Mouse (Mus musculus) lung, embryonic 15.5 days (tissue): ENCODE results near the gene Prrt4. TPM values are rescaled to one million over a fixed set of nuclear protein-coding genes. Genes with fewer than 3 reads are reported as not detected.
"Not testable (repeated sequence)": the region's sequence is repeated elsewhere in the genome, so short reads cannot be mapped to it uniquely, and the experiment has no call there.

Experiments used
- ATAC-seq: fragments of 200-750 bp; cut with Nextera tagmentation; 2 replicates; pipeline ENCODE4 v1.8.0; 2017; ENCODE audit warnings: moderate number of reproducible peaks, borderline replicate concordance; ENCODE audit not compliant: low FRiP score, low TSS enrichment; ENCODE audit errors: extremely low read depth
- H3K27ac ChIP-seq: fragments of 300-500 bp; sonication (generic); 2 replicates; pipeline ENCODE4 v1.5.1; 2015; ENCODE audit warnings: moderate library complexity, mild to moderate bottlenecking, inconsistent platforms
- H3K27me3 ChIP-seq: fragments of 300-500 bp; sonication (generic); 2 replicates; pipeline ENCODE4 v1.6.1; 2015; ENCODE audit warnings: inconsistent platforms
- H3K36me3 ChIP-seq: fragments of 300-500 bp; sonication (generic); 2 replicates; pipeline ENCODE4 v1.6.1; 2015; ENCODE audit warnings: inconsistent platforms
- H3K4me1 ChIP-seq: fragments of 300-500 bp; sonication (generic); 2 replicates; pipeline ENCODE4 v1.6.1; 2015; ENCODE audit warnings: inconsistent platforms
- H3K4me2 ChIP-seq: fragments of 300-500 bp; sonication (generic); 2 replicates; pipeline ENCODE4 v1.6.1; 2015; ENCODE audit warnings: inconsistent platforms, mild to moderate bottlenecking, moderate library complexity
- H3K4me3 ChIP-seq: fragments of 300-500 bp; sonication (generic); 2 replicates; pipeline ENCODE4 v1.5.1; 2015; ENCODE audit warnings: mild to moderate bottlenecking, inconsistent platforms
- H3K9ac ChIP-seq: fragments of 300-500 bp; sonication (generic); 2 replicates; pipeline ENCODE4 v1.6.1; 2015; ENCODE audit warnings: inconsistent platforms
- H3K9me3 ChIP-seq: fragments of 300-500 bp; sonication (generic); 2 replicates; pipeline ENCODE4 v1.6.1; 2016; ENCODE audit warnings: inconsistent platforms
- WGBS: fragments of 180-500 bp; shearing (Covaris S2); methylation state at CpG from one replicate; pipeline ENCODE4 v1.1.7; 2015; 5-methylcytosine and 5-hydroxymethylcytosine counted together
- polyA plus RNA-seq: library from polyadenylated mRNA; unstranded; fragments of >200 nt; fragmentation: Nextera tagmentation; extraction: Ambion mirVana; gene quantifications from 2 replicates; pipeline ENCODE4 v1.2.1, GENCODE M21; 2015

Prrt4 gene
- polyA plus RNA-seq, 1 experiment from 2014 or later = 0.87 TPM

DNA sequence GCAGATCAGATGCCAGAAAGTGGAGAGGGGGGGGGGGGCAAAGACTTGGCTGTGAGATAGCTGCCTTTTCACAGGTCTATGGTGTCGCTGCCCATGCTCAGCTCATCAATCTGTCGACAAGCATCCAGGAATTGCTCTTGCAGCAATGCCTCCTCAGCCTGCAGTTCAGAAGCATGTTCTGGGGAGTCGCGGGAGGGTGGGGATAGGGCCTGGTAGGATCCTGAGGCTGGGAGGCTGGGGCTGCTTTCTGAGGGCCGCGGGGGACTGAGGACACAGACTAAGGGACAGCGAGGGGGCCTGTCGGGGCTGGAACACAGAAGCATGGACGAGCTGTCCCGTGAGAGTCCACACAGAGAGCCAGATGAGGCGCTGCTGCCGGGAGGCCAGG, 9.7 kb downstream of the Prrt4 start:
- peaks cover 84% of the 10 kb centered on the region for H3K27me3 ChIP-seq
- ATAC-seq = no peak
- H3K4me2 ChIP-seq = peak overlapping the region; percentile 95
- no peak overlapping the region for H3K27ac ChIP-seq
- WGBS = 8% methylated on average over 12 of the region's 12 CpGs
- H3K4me3 ChIP-seq = peak overlapping the region; percentile 46
- peak overlapping the region; percentile 42; the same call in 1 of the 2 replicates for H3K9ac ChIP-seq
- peaks cover 19% of the 10 kb centered on the region for H3K4me1 ChIP-seq
- H3K36me3 ChIP-seq = no peaks in the 10 kb centered on the region
- no peaks in the 10 kb centered on the region for H3K9me3 ChIP-seq

DNA sequence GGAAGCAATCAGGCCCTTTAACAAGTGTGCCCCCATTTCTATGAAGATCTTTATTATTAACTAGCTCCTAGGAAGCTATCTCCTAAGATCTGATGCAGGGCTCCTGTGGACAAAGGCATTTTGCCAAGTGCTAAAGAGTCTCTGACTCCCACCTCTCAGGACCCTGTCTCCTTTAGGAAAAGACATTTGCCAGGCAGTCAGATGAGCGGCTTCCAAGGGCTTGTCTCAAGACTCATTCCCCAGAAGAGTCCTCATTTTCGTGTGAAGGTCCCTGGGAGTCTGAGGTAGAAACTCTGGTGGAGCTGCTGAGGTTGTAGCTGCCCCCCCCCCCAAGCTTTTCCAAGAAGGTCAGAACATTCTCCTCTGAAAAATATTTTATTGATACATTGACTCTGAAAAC, 10.5 kb downstream of the Prrt4 start:
- 44% methylated on average over 2 of the region's 2 CpGs for WGBS
- Histone ChIP-seq H3K27me3 (peaks cover 76% of the 10 kb centered on the region), H3K36me3 (no peaks in the 10 kb centered on the region), H3K9ac (no peak overlapping the region), H3K27ac (no peak overlapping the region), H3K9me3 (no peaks in the 10 kb centered on the region), H3K4me1 (peaks cover 21% of the 10 kb centered on the region), H3K4me3 (no peak overlapping the region), H3K4me2 (no peak overlapping the region)
- ATAC-seq = no peak

DNA sequence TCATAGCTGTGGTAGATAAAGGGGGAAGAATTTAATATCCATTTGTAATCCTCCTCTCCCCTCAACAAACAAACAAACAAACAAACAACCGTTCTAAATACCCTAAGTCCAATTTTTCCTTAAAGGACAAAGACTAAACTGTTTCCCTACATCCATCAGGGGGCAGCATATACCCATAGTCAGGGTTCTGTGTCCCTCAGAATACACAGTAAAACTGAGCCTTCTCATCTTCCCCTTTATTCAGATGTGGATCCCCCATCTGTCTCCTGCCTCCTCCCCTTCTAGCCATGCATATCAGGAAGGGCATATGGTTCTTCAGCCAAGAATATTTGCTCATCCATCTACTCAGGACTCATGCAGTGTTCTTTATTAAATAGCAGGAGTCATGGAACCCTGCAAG, 13.2 kb downstream of the Prrt4 start:
- Histone ChIP-seq H3K4me2 (no peak overlapping the region), H3K9ac (no peak overlapping the region), H3K9me3 (no peaks in the 10 kb centered on the region), H3K36me3 (no peaks in the 10 kb centered on the region), H3K27ac (no peak overlapping the region), H3K4me1 (peaks cover 29% of the 10 kb centered on the region), H3K27me3 (peaks cover 49% of the 10 kb centered on the region), H3K4me3 (no peak overlapping the region)
- no peak for ATAC-seq
- 15% methylated on average over 1 of the region's 1 CpGs for WGBS

DNA sequence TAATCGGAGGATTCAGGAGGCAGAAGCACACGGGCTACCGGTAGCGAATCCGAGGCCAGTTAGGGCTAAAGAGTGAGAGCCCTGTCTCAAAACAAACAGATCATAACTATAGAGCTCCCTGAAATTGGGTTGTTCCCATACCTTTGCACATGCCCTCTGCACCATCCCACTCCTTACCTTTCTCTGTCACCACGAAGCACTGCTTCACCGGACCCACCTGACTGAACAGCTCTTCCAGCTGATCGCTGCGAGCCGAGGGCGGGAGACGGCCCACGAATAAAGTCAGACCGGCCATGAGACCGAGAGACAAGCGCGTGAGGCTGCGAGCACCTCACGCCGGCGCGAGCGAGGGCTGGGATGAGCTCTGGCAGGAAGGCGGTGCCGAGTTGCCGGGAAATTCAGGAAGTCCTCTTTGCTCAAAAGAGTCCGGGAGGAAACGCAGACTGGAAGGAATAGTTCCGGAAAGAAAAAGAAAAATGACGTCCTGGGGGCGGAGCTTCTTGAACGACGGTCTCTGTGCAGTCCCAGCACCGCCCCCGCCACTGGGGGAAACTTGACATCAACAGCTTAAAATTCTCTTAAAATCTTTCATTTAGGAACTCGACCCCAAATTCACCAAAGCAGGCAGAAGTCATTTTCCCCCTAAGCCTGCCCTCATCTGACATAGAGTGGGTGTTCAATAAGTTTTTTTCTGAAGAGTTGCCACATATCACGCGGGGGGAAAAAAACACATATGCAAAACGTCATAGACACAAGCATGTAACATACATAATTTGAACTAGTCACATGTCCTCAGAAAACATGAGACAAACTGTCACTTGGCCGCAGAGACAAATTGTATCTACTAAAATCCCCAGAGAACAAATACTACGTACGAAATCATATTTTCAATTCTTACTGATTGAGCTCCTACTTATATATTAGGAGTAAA, 14.8 kb downstream of the Prrt4 start, which contains the start of gene Rbm28:
Gene Rbm28, minus strand, starts transcription at position 693 of the 931 bp plus-strand sequence.
- Histone ChIP-seq H3K4me1 (peaks cover 15% of the 10 kb centered on the region), H3K4me3 (peak within 1 kb of the TSS; percentile 91), H3K27ac (no peak within 1 kb of the TSS), H3K9ac (peak within 1 kb of the TSS; percentile 72), H3K9me3 (no peaks in the 10 kb centered on the region), H3K27me3 (peaks cover 33% of the 10 kb centered on the region), H3K36me3 (peaks cover 2% of the 10 kb centered on the region; the same call in 1 of the 2 replicates), H3K4me2 (peak within 1 kb of the TSS; percentile 86)
- ATAC-seq = peak; percentile 77; the same call in 1 of the 2 replicates
- WGBS = 7% methylated on average over 42 of the region's 42 CpGs

DNA sequence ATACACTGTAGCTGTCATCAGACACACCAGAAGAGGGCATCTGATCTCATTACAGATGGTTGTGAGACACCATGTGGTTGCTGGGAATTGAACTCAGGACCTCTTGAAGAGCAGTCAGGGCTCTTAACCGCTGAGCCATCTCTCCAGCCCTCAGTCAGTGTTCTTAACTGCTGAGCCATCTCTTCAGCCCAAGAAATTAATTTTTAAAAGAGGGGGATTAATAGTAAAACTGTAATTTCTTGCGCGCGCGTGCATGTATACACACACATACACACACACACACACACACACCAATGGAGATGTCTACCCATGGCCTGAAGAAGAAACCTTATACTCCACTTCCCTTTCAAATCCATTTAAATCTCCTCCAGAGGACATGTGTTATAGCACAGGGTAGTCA, 18.1 kb downstream of the Prrt4 start:
- not testable (repeated sequence) for H3K9ac ChIP-seq, H3K4me2 ChIP-seq, ATAC-seq, H3K4me3 ChIP-seq, H3K27me3 ChIP-seq, H3K9me3 ChIP-seq, H3K27ac ChIP-seq
- peaks cover 34% of the 10 kb centered on the region for H3K36me3 ChIP-seq
- H3K4me1 ChIP-seq = peaks cover 15% of the 10 kb centered on the region
- 96% methylated on average over 5 of the region's 5 CpGs for WGBS

DNA sequence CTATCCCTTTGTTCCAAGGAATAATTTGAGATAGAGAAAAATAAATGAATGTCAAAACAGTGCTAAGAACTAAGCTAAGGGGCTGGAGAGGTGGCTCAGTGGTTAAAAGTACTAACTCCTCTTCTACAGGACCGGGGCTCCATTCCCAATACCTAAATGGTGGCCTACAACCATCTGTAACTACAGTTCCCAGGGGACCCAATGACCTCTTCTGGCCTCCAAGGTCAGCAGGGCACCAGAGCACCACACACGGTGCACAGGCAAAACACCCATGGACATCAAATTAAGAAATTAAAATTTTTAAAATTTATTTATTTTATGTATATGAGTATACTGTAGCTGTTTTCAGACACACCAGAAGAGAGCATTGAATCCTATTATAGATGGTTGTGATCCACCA, 18.6 kb downstream of the Prrt4 start:
- Histone ChIP-seq H3K4me1 (peaks cover 15% of the 10 kb centered on the region), H3K9ac (no peak overlapping the region), H3K36me3 (peaks cover 38% of the 10 kb centered on the region), H3K9me3 (no peaks in the 10 kb centered on the region), H3K27me3 (0 out of 2 replicates have a peak, but pooled peaks cover under 1% of the 10 kb centered on the region), H3K4me3 (no peak overlapping the region), H3K4me2 (no peak overlapping the region), H3K27ac (no peak overlapping the region)
- 86% methylated on average over 2 of the region's 2 CpGs for WGBS
- ATAC-seq = no peak

DNA sequence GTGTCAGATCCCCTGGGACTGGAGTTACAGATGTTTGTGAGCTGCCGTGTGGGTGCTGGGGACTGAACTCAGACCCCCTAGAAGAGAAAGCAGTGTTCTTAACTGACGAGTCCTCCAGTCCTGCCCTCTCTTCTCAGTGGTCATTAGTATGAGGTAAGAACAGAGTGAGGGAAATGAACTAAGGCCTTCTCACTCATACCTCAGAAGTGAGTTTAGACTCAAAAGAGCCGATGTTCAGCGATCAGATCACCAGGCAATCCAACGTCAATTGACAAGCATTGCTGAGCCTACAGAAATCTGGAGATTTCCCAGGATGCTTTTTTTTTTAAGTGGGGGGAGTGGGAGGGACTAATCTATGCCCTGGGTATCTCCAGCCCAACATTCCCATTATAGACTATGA, 23.1 kb downstream of the Prrt4 start:
- Histone ChIP-seq H3K4me2 (no peak overlapping the region), H3K36me3 (peaks cover 72% of the 10 kb centered on the region), H3K27me3 (no peaks in the 10 kb centered on the region), H3K4me1 (no peaks in the 10 kb centered on the region), H3K27ac (no peak overlapping the region), H3K9me3 (no peaks in the 10 kb centered on the region), H3K9ac (no peak overlapping the region), H3K4me3 (no peak overlapping the region)
- ATAC-seq = no peak
- 91% methylated on average over 5 of the region's 5 CpGs for WGBS

DNA sequence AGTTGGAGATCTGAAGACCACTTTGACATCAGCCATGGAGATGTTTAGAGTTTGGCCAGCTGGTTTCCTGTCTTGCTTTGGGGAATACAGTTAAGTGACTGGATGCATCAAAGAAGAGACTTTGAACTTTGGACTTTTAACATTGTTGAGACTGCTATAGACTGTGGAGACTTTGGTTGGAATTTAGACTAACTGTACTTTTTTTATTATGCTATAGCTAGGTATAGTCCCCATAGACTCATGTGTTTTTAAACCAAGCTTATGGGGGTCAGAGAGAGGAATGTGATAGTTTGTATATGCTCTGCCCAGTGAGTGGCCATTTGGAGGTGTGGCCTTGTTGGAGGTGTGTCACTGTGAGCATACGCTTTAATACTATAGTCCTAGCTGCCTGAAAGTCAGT, 29.4 kb downstream of the Prrt4 start:
- H3K4me1 ChIP-seq = no peaks in the 10 kb centered on the region
- no peak overlapping the region for H3K9ac ChIP-seq
- H3K4me2 ChIP-seq = no peak overlapping the region
- no peak overlapping the region for H3K4me3 ChIP-seq
- H3K27ac ChIP-seq = no peak overlapping the region
- H3K27me3 ChIP-seq = no peaks in the 10 kb centered on the region
- H3K9me3 ChIP-seq = no peaks in the 10 kb centered on the region
- 85% methylated on average over 1 of the region's 1 CpGs for WGBS
- no peak for ATAC-seq
- H3K36me3 ChIP-seq = peaks cover 47% of the 10 kb centered on the region

DNA sequence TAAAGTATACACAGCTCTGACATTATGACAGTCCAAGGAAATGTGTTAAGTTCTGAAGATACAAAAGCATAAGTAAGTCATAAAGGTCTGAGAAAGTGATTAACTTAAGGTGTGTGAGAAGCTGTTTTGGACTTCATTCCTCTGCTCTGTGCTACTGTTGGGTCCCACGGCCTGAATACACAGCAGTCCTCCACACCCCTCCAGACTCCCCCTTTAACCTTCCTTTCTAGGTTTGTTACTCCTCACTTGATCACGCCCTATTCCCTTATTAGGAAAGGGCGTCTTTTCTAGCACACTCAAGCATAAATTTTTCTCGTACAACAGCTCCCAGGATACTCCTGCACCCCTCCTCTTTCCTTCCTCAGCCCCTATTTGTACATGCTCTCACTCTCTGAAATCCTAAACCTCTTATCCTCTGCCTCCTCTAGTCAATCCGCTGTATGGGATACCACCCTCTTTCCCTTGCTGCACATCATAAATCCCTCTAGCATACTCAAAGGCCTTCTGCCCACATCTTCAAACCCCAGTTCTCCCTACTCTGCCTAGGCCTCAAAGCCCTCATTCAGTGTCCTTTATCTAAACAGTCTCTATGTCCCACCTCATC, 31.9 kb downstream of the Prrt4 start:
- H3K27ac ChIP-seq = no peak overlapping the region

DNA sequence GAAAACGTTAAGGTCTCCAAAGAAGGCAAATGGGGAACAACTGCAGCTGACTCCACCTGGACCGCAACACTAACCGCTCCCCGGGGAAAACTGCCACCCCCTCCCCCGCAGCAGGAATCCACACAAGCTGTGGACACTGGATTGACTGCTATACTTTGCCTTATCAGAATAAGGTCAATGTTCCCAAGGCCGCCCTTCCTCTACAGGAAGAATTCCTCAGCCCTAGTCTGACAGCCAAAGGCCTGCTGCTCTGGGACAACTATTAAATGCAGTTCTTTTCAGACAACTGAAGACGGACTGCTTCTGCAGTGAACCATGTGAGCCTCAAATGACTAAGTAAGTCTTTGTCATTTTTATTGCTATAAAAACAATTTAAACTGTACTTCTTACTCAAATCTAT, 32.7 kb downstream of the Prrt4 start:
- Histone ChIP-seq H3K27me3 (no peaks in the 10 kb centered on the region), H3K4me2 (no peak overlapping the region), H3K4me1 (no peaks in the 10 kb centered on the region), H3K36me3 (peaks cover 23% of the 10 kb centered on the region), H3K9ac (no peak overlapping the region), H3K27ac (no peak overlapping the region), H3K9me3 (no peaks in the 10 kb centered on the region), H3K4me3 (no peak overlapping the region)
- 64% methylated on average over 7 of the region's 7 CpGs for WGBS
- ATAC-seq = no peak

More for the DNA sequence above, 31.9 kb downstream of the Prrt4 start:
- ATAC-seq = no peak
- peaks cover 29% of the 10 kb centered on the region for H3K36me3 ChIP-seq
- H3K4me2 ChIP-seq = no peak overlapping the region
- H3K9me3 ChIP-seq = no peaks in the 10 kb centered on the region
- no peaks in the 10 kb centered on the region for H3K27me3 ChIP-seq
- H3K4me3 ChIP-seq = no peak overlapping the region
- H3K4me1 ChIP-seq = no peaks in the 10 kb centered on the region
- no peak overlapping the region for H3K9ac ChIP-seq
- WGBS = 77% methylated on average over 5 of the region's 5 CpGs

DNA sequence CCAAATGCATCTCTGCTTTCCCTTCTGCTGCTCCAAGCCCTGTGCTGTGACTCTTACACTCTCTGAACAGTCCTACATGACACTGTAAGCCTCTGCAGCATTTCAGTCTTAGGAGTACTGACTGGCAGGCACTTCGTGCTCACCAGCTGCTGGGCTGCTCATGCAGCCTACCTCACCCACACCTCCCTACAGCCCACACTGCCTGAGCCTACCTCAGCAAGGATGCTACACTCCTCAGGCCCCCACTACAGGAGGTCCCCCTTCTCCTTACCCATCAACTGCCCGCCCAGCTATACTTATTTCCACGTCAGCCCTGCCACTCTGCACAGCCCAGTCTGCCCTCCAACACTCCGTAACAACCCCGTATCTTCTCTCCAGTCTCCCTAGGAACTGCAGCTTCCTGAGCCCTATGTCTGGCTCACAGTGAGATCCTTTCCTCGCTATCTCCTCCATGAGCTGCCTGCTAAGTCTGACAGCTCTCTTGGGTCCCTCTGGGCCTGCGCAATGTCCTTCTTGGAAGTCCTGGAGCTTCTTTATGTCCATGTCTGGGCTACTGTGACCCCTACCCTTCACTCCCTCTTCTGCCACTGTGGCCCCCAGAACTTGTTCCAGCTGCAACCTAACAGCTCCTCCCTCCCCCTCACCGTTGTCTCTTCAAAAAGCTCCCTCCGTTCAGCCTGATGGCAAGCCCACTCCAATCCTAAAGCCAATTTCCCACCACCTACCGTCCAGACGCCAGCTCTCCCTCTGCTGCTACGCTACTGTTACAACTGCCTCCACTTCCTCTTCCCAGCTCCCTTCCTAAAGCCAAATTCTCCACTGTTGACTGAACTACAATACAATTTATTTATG, 33.7 kb downstream of the Prrt4 start:
- H3K4me2 ChIP-seq = no peak overlapping the region
- no peak overlapping the region for H3K4me3 ChIP-seq
- no peak overlapping the region for H3K27ac ChIP-seq
- H3K4me1 ChIP-seq = no peaks in the 10 kb centered on the region
- 63% methylated on average over 12 of the region's 12 CpGs for WGBS
- peak; percentile 27; the same call in 1 of the 2 replicates for ATAC-seq
- peaks cover 18% of the 10 kb centered on the region for H3K36me3 ChIP-seq
- H3K27me3 ChIP-seq = no peaks in the 10 kb centered on the region
- no peak overlapping the region for H3K9ac ChIP-seq
- H3K9me3 ChIP-seq = no peaks in the 10 kb centered on the region
